Mouse (Mus musculus): ENCODE results near the gene Rcbtb2.
"Not testable (repeated sequence)": the region's sequence is repeated elsewhere in the genome, so short reads cannot be mapped to it uniquely, and the experiment has no call there.

Rcbtb2 gene

GRCm38 (mm10) chr14:73122923-73123278, at the start of gene Rcbtb2:
TSS of gene Rcbtb2 (plus strand) at chr14:73123037.
- no peak for DNase-seq (ENCODE audit: low read depth, low spot score)

GRCm38 (mm10) chr14:73083563-73083962, 39.3 kb upstream of the Rcbtb2 start:
- no peak for DNase-seq (ENCODE audit: low read depth, low spot score)

GRCm38 (mm10) chr14:73086425-73086824, 36.4 kb upstream of the Rcbtb2 start:
- no peak for DNase-seq (ENCODE audit: low read depth, low spot score)

GRCm38 (mm10) chr14:73087247-73087646, 35.6 kb upstream of the Rcbtb2 start:
- DNase-seq (ENCODE audit: low read depth, low spot score): no peak

GRCm38 (mm10) chr14:73087746-73088145, 35.1 kb upstream of the Rcbtb2 start:
- no peak for DNase-seq (ENCODE audit: low read depth, low spot score)

GRCm38 (mm10) chr14:73088224-73088623, 34.6 kb upstream of the Rcbtb2 start:
- no peak for DNase-seq (ENCODE audit: low read depth, low spot score)

GRCm38 (mm10) chr14:73092871-73093270, 30.0 kb upstream of the Rcbtb2 start:
- DNase-seq (ENCODE audit: low read depth, low spot score): no peak

- DNase-seq (ENCODE audit: low read depth, low spot score): no peak
Observed at GRCm38 (mm10) chr14:73094802-73095550, 27.9 kb upstream of the Rcbtb2 start.

GRCm38 (mm10) chr14:73098677-73099387, 24.0 kb upstream of the Rcbtb2 start:
- peak; percentile 62 for DNase-seq (ENCODE audit: low read depth, low spot score)

- no peak for DNase-seq (ENCODE audit: low read depth, low spot score)
Observed at GRCm38 (mm10) chr14:73102270-73102865, 20.5 kb upstream of the Rcbtb2 start.

GRCm38 (mm10) chr14:73102986-73103385, 19.9 kb upstream of the Rcbtb2 start:
- not testable (repeated sequence) for DNase-seq (ENCODE audit: low read depth, low spot score)

GRCm38 (mm10) chr14:73104913-73105312, 17.9 kb upstream of the Rcbtb2 start:
- DNase-seq (ENCODE audit: low read depth, low spot score): no peak

GRCm38 (mm10) chr14:73105407-73106185, 17.2 kb upstream of the Rcbtb2 start:
- DNase-seq (ENCODE audit: low read depth, low spot score): peak; percentile 29

- DNase-seq (ENCODE audit: low read depth, low spot score): peak; percentile 65
Observed at GRCm38 (mm10) chr14:73106234-73106711, 16.6 kb upstream of the Rcbtb2 start.

GRCm38 (mm10) chr14:73106957-73107356, 15.9 kb upstream of the Rcbtb2 start:
- no peak for DNase-seq (ENCODE audit: low read depth, low spot score)

- no peak for DNase-seq (ENCODE audit: low read depth, low spot score)
Observed at GRCm38 (mm10) chr14:73107371-73107770, 15.5 kb upstream of the Rcbtb2 start.

- no peak for DNase-seq (ENCODE audit: low read depth, low spot score)
Observed at GRCm38 (mm10) chr14:73107952-73108351, 14.9 kb upstream of the Rcbtb2 start.

GRCm38 (mm10) chr14:73110682-73111081, 12.2 kb upstream of the Rcbtb2 start:
- peak; percentile 71 for DNase-seq (ENCODE audit: low read depth, low spot score)

- DNase-seq (ENCODE audit: low read depth, low spot score): no peak
Observed at GRCm38 (mm10) chr14:73111091-73111490, 11.7 kb upstream of the Rcbtb2 start.

GRCm38 (mm10) chr14:73112186-73112840, 10.5 kb upstream of the Rcbtb2 start:
- DNase-seq (ENCODE audit: low read depth, low spot score): no peak

- DNase-seq (ENCODE audit: low read depth, low spot score): not testable (repeated sequence)
Observed at GRCm38 (mm10) chr14:73114952-73115351, 7.9 kb upstream of the Rcbtb2 start.

Data from 3T3-L1 (cell line).